Mouse (Mus musculus): Measurements from ENCODE around the gene Olfr1164. TPM values are rescaled to one million over a fixed set of nuclear protein-coding genes. Genes with fewer than 3 reads are reported as not detected.

The Olfr1164 gene
- total RNA-seq (2021), result not detected
- long read RNA-seq, experiment 1, result 0 reads
- long read RNA-seq, experiment 2, result 0 reads

DNA sequence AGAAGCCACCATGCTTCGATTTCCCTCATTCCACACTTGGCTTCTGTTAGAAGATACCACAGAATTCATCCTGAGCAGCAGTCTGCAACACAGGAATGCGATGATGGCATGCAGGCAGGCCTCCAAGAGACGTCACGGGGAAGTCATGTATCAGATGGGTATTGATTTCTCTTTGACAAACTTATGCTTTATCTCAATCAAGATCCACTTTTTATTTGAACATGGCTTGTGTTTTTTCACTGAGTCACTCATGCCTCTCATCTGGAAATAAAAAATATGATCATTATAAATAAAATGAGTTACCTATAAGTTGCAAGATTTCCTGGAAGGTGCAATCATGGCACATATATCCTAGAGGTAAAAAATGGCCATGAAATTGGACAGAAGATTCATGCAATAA lies at the start of gene Olfr1164:
Olfr1164 (minus strand) TSS at position 101 of the 400 bp plus-strand sequence.
- no peak for TF ChIP-seq CTCF (conservative IDR thresholded peaks at IDR 0.05)
- Histone ChIP-seq H3K4me3 (no peak within 1 kb of the TSS), H3K27ac (no peak within 1 kb of the TSS)
- no peak for DNase-seq (ENCODE audit: low spot score in 2 of 2)

DNA sequence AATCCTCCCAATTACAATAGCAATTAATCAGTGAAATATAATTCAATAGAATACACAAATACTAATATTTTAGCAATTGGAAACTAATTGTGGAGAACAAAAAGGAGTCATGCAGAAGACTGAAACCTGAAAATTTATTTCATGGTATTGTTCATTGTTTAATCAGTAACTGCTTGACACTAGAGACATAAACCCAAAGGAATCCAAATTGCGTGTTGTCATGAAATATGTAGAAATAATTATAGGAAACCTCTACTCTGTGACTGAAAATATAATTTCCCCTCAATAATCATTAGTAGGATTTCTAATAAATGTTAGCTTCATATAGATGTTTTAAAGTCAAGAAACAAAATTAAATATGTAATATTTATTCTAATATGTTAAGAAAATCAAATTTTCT lies 34.4 kb upstream of the Olfr1164 start, which contains the start of gene Olfr1166:
Olfr1166 (minus strand) TSS at position 101 of the 400 bp plus-strand sequence.
- Histone ChIP-seq H3K4me3 (no peak within 1 kb of the TSS), H3K27ac (no peak within 1 kb of the TSS)
- DNase-seq (ENCODE audit: low spot score in 2 of 2), result no peak
- TF ChIP-seq CTCF (conservative IDR thresholded peaks at IDR 0.05), result no peak

DNA sequence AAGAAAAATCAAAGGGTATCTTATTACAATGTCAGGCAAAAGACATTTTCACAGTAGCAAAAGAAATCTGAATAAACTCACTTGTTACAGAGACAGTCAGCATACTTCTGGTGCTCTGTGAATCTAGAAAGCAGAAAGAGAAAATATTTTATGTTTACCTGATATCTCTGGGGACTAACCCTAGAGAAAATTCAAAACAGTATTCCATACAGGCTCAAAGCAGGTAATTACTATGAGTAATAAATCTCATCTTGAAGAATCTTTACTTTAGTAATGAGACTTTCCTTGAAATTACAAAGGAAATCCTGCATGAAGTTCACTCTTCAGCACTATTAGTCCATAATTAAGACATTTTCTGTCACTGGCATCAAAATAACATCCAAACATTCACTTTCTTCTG lies 22.0 kb downstream of the Olfr1164 start, which contains the start of gene Olfr1163:
Olfr1163 (minus strand) TSS at position 101 of the 400 bp plus-strand sequence.
- DNase-seq (ENCODE audit: low spot score in 2 of 2), result no peak
- TF ChIP-seq CTCF (conservative IDR thresholded peaks at IDR 0.05), result no peak
- Histone ChIP-seq H3K4me3 (no peak within 1 kb of the TSS), H3K27ac (no peak within 1 kb of the TSS)

DNA sequence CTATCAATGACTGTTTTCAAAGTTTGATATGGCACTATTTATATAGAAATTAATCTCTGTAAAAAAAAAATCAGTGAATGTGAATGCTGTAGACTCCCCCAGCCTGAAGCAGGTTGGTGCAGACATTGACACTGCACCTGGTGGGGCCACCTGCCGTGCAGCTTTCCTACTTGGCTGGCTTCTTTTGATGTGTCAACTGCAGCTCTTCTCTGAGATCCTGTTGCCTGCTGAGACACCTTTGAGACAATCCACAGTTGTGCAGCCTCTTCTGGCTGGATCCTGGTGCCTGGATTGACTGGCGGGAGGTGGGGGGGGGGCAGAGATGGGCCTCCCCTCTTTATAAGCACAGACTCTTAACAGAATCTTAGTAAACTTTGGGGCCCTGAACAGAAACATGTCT lies 30.2 kb downstream of the Olfr1164 start:
- no peak for TF ChIP-seq CTCF (conservative IDR thresholded peaks at IDR 0.05)
- DNase-seq (ENCODE audit: low spot score in 2 of 2), result no peak
- H3K4me3 ChIP-seq, result no peak overlapping the region
- H3K27ac ChIP-seq, result no peak overlapping the region

DNA sequence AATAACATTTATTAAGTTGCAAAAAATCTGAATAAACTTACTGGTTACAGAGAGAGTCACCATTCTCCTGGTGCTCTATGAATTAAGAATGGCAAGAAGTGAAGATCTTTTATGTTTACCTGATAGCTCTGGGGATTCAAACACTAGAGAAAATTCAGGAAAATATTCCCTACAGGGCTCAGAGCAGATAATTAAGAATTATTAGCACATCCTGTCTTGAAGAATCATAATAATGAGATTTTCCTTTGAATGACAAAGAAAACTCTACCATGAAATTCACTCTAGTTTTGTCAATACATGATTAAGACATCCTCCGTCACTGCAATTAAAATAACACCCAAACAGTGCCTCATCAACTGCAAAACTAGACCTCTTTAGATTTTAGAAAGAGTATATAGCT lies 42.7 kb downstream of the Olfr1164 start, which contains the start of gene Olfr1162:
Olfr1162 (minus strand) TSS at position 101 of the 400 bp plus-strand sequence.
- Histone ChIP-seq H3K4me3 (no peak within 1 kb of the TSS), H3K27ac (no peak within 1 kb of the TSS)
- DNase-seq (ENCODE audit: low spot score in 2 of 2), result no peak
- no peak for TF ChIP-seq CTCF (conservative IDR thresholded peaks at IDR 0.05)

Other genes with a start within 250 kb of the Olfr1164 start
- not detected for gene Olfr1150-ps1, start 250.0 kb downstream of the Olfr1164 start, total RNA-seq (2021)
- not detected for gene Olfr1151, start 238.1 kb downstream of the Olfr1164 start, total RNA-seq (2021)
- not detected for gene Olfr1152, start 227.5 kb downstream of the Olfr1164 start, total RNA-seq (2021)
- not detected for gene Olfr1153, start 199.0 kb downstream of the Olfr1164 start, total RNA-seq (2021)
- gene Olfr1154, start 188.8 kb downstream of the Olfr1164 start, total RNA-seq (2021), result not detected
- gene Olfr1155, start 148.8 kb downstream of the Olfr1164 start, total RNA-seq (2021), result not detected
- under 1 TPM in 1 of 2 experiments, not detected in 1; 0.15 TPM for gene Olfr1156, start 140.9 kb downstream of the Olfr1164 start, total RNA-seq (2021)
- gene Olfr1157, start 125.7 kb downstream of the Olfr1164 start, total RNA-seq (2021), result not detected
- gene Olfr74, start 119.3 kb downstream of the Olfr1164 start, total RNA-seq (2021), result not detected
- not detected for gene Olfr1158, start 103.9 kb downstream of the Olfr1164 start, total RNA-seq (2021)
- gene Olfr1160, start 85.7 kb downstream of the Olfr1164 start, total RNA-seq (2021), result not detected
- gene Olfr1161, start 71.2 kb downstream of the Olfr1164 start, total RNA-seq (2021), result not detected
- not detected for gene Olfr73, start 56.3 kb downstream of the Olfr1164 start, total RNA-seq (2021)
- not detected for gene Olfr1162, start 42.8 kb downstream of the Olfr1164 start, total RNA-seq (2021)
- not detected for gene Olfr1163, start 22.1 kb downstream of the Olfr1164 start, total RNA-seq (2021)
- not detected for gene Olfr1166, start 34.3 kb upstream of the Olfr1164 start, total RNA-seq (2021)
- not detected for gene Olfr1167, start 61.2 kb upstream of the Olfr1164 start, total RNA-seq (2021)
- gene Olfr1168, start 87.9 kb upstream of the Olfr1164 start, total RNA-seq (2021), result not detected
- not detected for gene Olfr1170, start 134.4 kb upstream of the Olfr1164 start, total RNA-seq (2021)
- gene Olfr1173, start 185.9 kb upstream of the Olfr1164 start, total RNA-seq (2021), result not detected
- gene Olfr1174-ps, start 221.2 kb upstream of the Olfr1164 start, total RNA-seq (2021), result not detected
- gene Olfr1175-ps, start 233.2 kb upstream of the Olfr1164 start, total RNA-seq (2021), result not detected
- not detected for gene Olfr1176, start 242.8 kb upstream of the Olfr1164 start, total RNA-seq (2021)